Mouse (Mus musculus) 416B (cell line): ENCODE measurements around the gene Spert.

ENCODE experiments used
- DNase-seq: peaks from one replicate; pipeline ENCODE4 v3.0.0; 2011; ENCODE audit warnings: low read depth

The Spert gene

GRCm38 (mm10) chr14:75592978-75593377, at the start of gene Spert:
Spert (minus strand) TSS chr14:75593116.
- no peak for DNase-seq

GRCm38 (mm10) chr14:75642080-75642479, 49.2 kb upstream of the Spert start, which contains the start of gene Erich6b:
Erich6b (plus strand) TSS chr14:75642259.
- no peak for DNase-seq

- peak; percentile 20 for DNase-seq
Measured at GRCm38 (mm10) chr14:75641369-75641768, 48.5 kb upstream of the Spert start.

- peak; percentile 79 for DNase-seq
Measured at GRCm38 (mm10) chr14:75640846-75641245, 47.9 kb upstream of the Spert start.

GRCm38 (mm10) chr14:75637641-75638040, 44.7 kb upstream of the Spert start:
- DNase-seq: no peak

GRCm38 (mm10) chr14:75636107-75636506, 43.2 kb upstream of the Spert start:
- no peak for DNase-seq

- no peak for DNase-seq
Measured at GRCm38 (mm10) chr14:75635350-75635749, 42.4 kb upstream of the Spert start.

- DNase-seq: peak; percentile 78
Measured at GRCm38 (mm10) chr14:75628870-75629269, 36.0 kb upstream of the Spert start.

GRCm38 (mm10) chr14:75622984-75623383, 30.1 kb upstream of the Spert start:
- no peak for DNase-seq

- no peak for DNase-seq
Measured at GRCm38 (mm10) chr14:75616375-75616774, 23.5 kb upstream of the Spert start.

- no peak for DNase-seq
Measured at GRCm38 (mm10) chr14:75609176-75609575, 16.3 kb upstream of the Spert start.

- DNase-seq: no peak
Measured at GRCm38 (mm10) chr14:75583870-75584269, 9.0 kb downstream of the Spert start.

GRCm38 (mm10) chr14:75579010-75579409, 13.9 kb downstream of the Spert start:
- DNase-seq: no peak

- no peak for DNase-seq
Measured at GRCm38 (mm10) chr14:75566303-75566702, 26.6 kb downstream of the Spert start.

GRCm38 (mm10) chr14:75565534-75566140, 27.3 kb downstream of the Spert start:
- no peak for DNase-seq

- DNase-seq: no peak
Measured at GRCm38 (mm10) chr14:75561577-75562331, 31.2 kb downstream of the Spert start.

- no peak for DNase-seq
Measured at GRCm38 (mm10) chr14:75541731-75542130, 51.2 kb downstream of the Spert start.

- no peak for DNase-seq
Measured at GRCm38 (mm10) chr14:75540996-75541350, 51.9 kb downstream of the Spert start.

- DNase-seq: no peak
Measured at GRCm38 (mm10) chr14:75540216-75540995, 52.5 kb downstream of the Spert start.

GRCm38 (mm10) chr14:75539205-75539604, 53.7 kb downstream of the Spert start:
- no peak for DNase-seq
